Mouse (Mus musculus) myocyte (in vitro differentiated cells): ENCODE measurements around the gene Igfbp3. TPM values are rescaled to one million over a fixed set of nuclear protein-coding genes. Genes with fewer than 3 reads are reported as not detected.

Experiments
- H3K27me3 ChIP-seq: one replicate; pipeline ENCODE4 v1.6.1; 2011; ENCODE audit not compliant: control insufficient read depth, insufficient read depth, insufficient read length
- H3K36me3 ChIP-seq: one replicate; pipeline ENCODE4 v1.6.1; 2011; ENCODE audit not compliant: control insufficient read depth, insufficient read depth
- H3K4me2 ChIP-seq: one replicate; pipeline ENCODE4 v1.6.1; 2011; ENCODE audit warnings: low read depth, control low read depth
- H3K4me3 ChIP-seq: one replicate; pipeline ENCODE4 v1.5.1; 2011; ENCODE audit warnings: mild to moderate bottlenecking, control low read depth, moderate library complexity
- H3K79me2 ChIP-seq: one replicate; pipeline ENCODE4 v1.6.1; 2011; ENCODE audit not compliant: control insufficient read depth, insufficient read depth
- H3ac ChIP-seq: one replicate; pipeline ENCODE4 v1.6.1; 2011; ENCODE audit not compliant: control insufficient read depth, insufficient read length
- CEBPB ChIP-seq: IDR thresholded peaks from 2 replicates; pipeline ENCODE4 v1.6.1; 2011; ENCODE audit warnings: mild to moderate bottlenecking, moderate library complexity; ENCODE audit not compliant: poor library complexity, insufficient read depth, severe bottlenecking
- E2F4 ChIP-seq: IDR thresholded peaks from one replicate; pipeline ENCODE4 v1.6.1; 2011; ENCODE audit warnings: mild to moderate bottlenecking, control low read depth, moderate library complexity; ENCODE audit not compliant: insufficient read depth
- MAX ChIP-seq: IDR thresholded peaks from one replicate; pipeline ENCODE4 v1.6.1; 2011; ENCODE audit warnings: low read depth, mild to moderate bottlenecking, control low read depth
- MYOD1 ChIP-seq, 3 experiments: IDR thresholded peaks; one replicate each; pipeline ENCODE4 v1.6.1; 2011; ENCODE audit warnings: control low read depth in 2 of 3, low read depth in 2 of 3, mild to moderate bottlenecking in 2 of 3, moderate library complexity in 1 of 3; ENCODE audit not compliant: insufficient read length in 2 of 3, control insufficient read depth in 1 of 3
- MYOG ChIP-seq, 3 experiments: IDR thresholded peaks; one replicate each; pipeline ENCODE4 v1.6.1; 2011; ENCODE audit warnings: control low read depth in 2 of 3, low read depth in 2 of 3, mild to moderate bottlenecking in 2 of 3; ENCODE audit not compliant: insufficient read length in 2 of 3, control insufficient read depth in 1 of 3, insufficient read depth in 1 of 3
- POLR2A ChIP-seq: IDR thresholded peaks from one replicate; pipeline ENCODE4 v1.6.1; 2011; ENCODE audit warnings: low read depth, mild to moderate bottlenecking, control low read depth, moderate library complexity; ENCODE audit not compliant: insufficient read length
- POLR2AphosphoS2 ChIP-seq: IDR thresholded peaks from one replicate; pipeline ENCODE4 v1.6.1; 2011; ENCODE audit warnings: low read depth, control low read depth; ENCODE audit not compliant: insufficient read length
- REST ChIP-seq: IDR thresholded peaks from one replicate; pipeline ENCODE4 v1.6.1; 2011; ENCODE audit warnings: mild to moderate bottlenecking, control low read depth, moderate library complexity; ENCODE audit not compliant: insufficient read depth, insufficient read length
- SRF ChIP-seq: IDR thresholded peaks from one replicate; pipeline ENCODE4 v1.6.1; 2011; ENCODE audit warnings: low read depth; ENCODE audit not compliant: control insufficient read depth, insufficient read length
- TCF12 ChIP-seq: IDR thresholded peaks from one replicate; pipeline ENCODE4 v1.6.1; 2011; ENCODE audit warnings: mild to moderate bottlenecking, control low read depth; ENCODE audit not compliant: poor library complexity, insufficient read depth, severe bottlenecking
- TCF3 ChIP-seq: IDR thresholded peaks from one replicate; pipeline ENCODE4 v1.6.1; 2011; ENCODE audit warnings: low read depth, control low read depth; ENCODE audit not compliant: insufficient read length
- USF1 ChIP-seq: IDR thresholded peaks from one replicate; pipeline ENCODE4 v1.6.1; 2011; ENCODE audit warnings: low read depth, mild to moderate bottlenecking, control low read depth, moderate library complexity
- polyA plus RNA-seq: library from polyadenylated mRNA; unstranded; fragments of >200 nt; fragmentation: generic; extraction: Trizol; gene quantifications from one replicate; pipeline ENCODE4 v1.2.1, GENCODE M21; 2012; ENCODE audit warnings: missing spikeins

The Igfbp3 gene
- polyA plus RNA-seq, 1 experiment, result 2.2 TPM

DNA sequence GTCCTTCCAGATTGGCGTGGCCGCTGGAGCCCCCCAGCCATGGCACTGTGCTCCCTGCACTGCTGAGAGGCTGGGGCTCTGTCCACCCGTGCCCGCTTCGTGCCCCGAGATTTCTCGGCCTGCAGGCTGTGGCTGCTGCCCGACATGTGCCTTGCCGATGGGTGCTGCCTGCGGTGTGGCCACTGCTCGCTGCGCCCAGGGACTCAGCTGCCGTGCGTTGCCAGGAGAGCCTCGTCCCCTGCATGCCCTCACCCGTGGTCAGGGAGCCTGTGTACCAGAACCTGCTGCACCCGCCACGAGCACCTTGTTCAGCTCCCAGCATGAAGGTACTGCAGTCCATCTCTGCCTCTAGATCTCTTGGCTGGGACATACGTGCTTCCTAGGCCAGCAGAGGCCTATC is 15.7 kb downstream of the Igfbp3 start:
- no peak overlapping the region for H3ac ChIP-seq
- TF ChIP-seq MYOG (IDR thresholded peaks at IDR 0.05; ENCODE audit: control insufficient read depth in 1 of 3, insufficient read depth in 1 of 3, insufficient read length in 2 of 3, low read depth in 2 of 3) (peak in 1 of 3 experiments; percentile 33), REST (no peak), POLR2A (no peak)
- H3K79me2 ChIP-seq, result no peaks in the 10 kb centered on the region
- no peaks in the 10 kb centered on the region for H3K36me3 ChIP-seq
- H3K4me2 ChIP-seq, result no peak overlapping the region
- H3K27me3 ChIP-seq, result no peaks in the 10 kb centered on the region
- no peak overlapping the region for H3K4me3 ChIP-seq

DNA sequence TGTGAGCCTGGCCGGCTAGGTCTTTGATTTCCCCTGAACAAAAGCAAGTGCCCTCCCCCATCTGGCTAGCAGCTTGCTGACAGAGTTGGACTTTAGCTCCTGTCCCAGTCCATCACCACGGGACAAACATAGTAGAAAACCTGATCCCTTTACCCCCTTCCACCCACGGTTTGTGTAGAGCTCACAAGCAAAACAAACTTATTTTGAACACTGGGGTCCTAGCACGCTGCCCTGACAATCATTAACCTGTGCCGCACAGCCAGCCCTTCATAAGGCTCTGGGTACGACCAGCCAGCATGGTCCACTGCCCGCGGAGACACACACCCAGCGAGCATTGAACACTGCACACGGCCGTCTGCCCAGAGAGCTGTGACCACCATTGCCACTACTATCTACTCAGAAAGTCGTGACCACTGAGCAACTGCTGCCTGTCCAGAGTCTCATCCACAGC is 16.2 kb downstream of the Igfbp3 start, which contains the start of gene Igfbp1:
TSS of gene Igfbp1 (plus strand) at position 292 of the 451 bp plus-strand sequence.
- Histone ChIP-seq H3K4me2 (no peak within 1 kb of the TSS), H3K79me2 (no peaks in the 10 kb centered on the region), H3ac (no peak within 1 kb of the TSS), H3K36me3 (no peaks in the 10 kb centered on the region), H3K27me3 (no peaks in the 10 kb centered on the region), H3K4me3 (no peak within 1 kb of the TSS)
- no peak for TF ChIP-seq TCF3
- no peak for TF ChIP-seq MYOG (IDR thresholded peaks at IDR 0.05; ENCODE audit: control insufficient read depth in 1 of 3, insufficient read depth in 1 of 3, insufficient read length in 2 of 3, low read depth in 2 of 3)
- no peak for TF ChIP-seq E2F4
- no peak for TF ChIP-seq USF1
- no peak for TF ChIP-seq MYOD1 (IDR thresholded peaks at IDR 0.05; ENCODE audit: control insufficient read depth in 1 of 3, insufficient read length in 2 of 3, low read depth in 2 of 3)

DNA sequence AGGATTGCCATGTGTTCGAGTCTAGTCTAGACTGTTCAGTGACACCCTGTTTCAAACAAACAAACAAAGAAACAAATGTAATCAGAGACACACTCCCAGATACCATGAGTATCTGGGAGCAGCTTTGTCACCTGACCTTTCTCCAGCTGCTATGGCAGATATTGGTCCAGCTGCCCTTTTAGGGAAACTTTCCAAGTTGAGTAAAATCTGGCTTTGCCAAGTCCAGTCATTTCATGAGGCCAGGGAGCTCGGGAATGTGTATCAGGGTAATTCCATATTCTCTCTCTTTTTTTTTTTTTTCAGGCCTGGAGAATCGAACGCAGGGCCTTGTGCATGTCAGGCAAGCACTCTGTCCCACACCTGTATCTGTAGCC is 18.4 kb downstream of the Igfbp3 start:
- Histone ChIP-seq H3K79me2 (no peaks in the 10 kb centered on the region), H3K4me2 (no peak overlapping the region), H3ac (no peak overlapping the region), H3K36me3 (no peaks in the 10 kb centered on the region), H3K27me3 (no peaks in the 10 kb centered on the region), H3K4me3 (no peak overlapping the region)
- TF ChIP-seq MYOD1 (IDR thresholded peaks at IDR 0.05; ENCODE audit: control insufficient read depth in 1 of 3, insufficient read length in 2 of 3, low read depth in 2 of 3) (no peak), TCF3 (no peak), SRF (no peak), POLR2AphosphoS2 (no peak), CEBPB (no peak), REST (no peak), USF1 (no peak), MAX (no peak), TCF12 (no peak), POLR2A (no peak), MYOG (IDR thresholded peaks at IDR 0.05; ENCODE audit: control insufficient read depth in 1 of 3, insufficient read depth in 1 of 3, insufficient read length in 2 of 3, low read depth in 2 of 3) (no peak), E2F4 (no peak)

DNA sequence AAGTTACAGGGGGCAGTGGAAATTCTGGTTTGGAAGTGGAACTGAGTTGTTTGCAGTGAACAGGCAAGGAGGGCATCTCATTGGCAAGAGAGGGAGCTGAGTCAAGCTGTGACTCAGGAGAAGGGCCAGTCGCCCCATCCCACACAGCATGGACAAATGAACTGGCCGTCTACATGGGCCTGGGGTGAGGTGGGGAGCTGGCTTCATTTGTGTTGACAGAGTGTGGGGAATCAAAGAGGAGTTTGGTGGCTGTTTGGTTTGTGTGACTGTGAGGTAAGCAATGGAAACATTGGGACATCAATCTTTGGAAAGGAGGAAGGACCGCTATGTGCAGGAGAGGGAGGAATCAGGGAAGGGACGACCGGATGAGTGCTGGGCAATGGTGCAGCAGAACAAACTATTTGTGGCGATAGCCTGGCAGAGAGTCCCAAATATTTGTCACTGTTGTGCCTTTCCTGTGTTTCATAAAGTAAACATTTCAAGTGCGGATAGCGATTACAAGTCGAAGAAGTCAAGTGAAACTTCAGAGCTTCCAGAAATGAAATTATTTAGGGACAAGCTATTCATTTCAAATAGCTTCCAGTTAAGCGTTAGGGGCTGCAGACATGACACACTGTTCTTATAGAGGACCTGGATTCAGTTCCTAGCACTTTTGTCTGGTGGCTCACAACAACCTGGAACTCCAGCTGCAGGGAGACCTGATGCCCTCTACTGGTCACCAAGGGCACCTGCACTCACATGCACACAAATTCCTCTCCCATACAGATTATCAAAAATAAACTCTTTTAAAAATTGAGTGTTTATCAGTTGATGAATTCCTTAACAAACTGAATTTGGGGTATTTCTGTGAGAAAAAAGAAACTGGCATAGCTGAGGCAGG is 19.1 kb downstream of the Igfbp3 start:
- Histone ChIP-seq H3K4me3 (no peak overlapping the region), H3K27me3 (no peaks in the 10 kb centered on the region), H3K79me2 (no peaks in the 10 kb centered on the region), H3K4me2 (no peak overlapping the region), H3ac (no peak overlapping the region), H3K36me3 (no peaks in the 10 kb centered on the region)
- no peak for TF ChIP-seq MYOD1 (IDR thresholded peaks at IDR 0.05; ENCODE audit: control insufficient read depth in 1 of 3, insufficient read length in 2 of 3, low read depth in 2 of 3)
- TF ChIP-seq POLR2AphosphoS2, result no peak
- no peak for TF ChIP-seq CEBPB

DNA sequence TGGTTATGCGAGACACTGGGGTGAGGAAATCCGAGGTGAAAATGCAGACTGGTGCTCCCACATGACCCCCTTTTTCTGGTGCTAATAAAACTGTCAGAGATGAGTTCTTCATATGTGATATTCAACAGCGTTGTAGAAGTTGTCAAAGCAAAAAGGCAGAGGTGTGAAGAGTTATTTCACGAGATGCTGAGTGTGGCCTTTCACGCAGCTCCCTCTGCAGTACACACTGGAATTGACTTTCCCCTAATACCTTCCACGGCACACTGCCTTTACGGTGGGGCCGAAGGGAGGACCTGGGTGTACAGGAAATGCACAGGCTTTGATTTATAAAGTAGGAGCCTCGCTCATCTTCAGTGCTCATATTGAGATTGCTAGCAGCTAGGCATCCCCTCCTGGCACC is 20.6 kb downstream of the Igfbp3 start:
- no peaks in the 10 kb centered on the region for H3K79me2 ChIP-seq
- no peak overlapping the region for H3ac ChIP-seq
- no peak overlapping the region for H3K4me3 ChIP-seq
- H3K27me3 ChIP-seq, result no peaks in the 10 kb centered on the region
- H3K36me3 ChIP-seq, result no peaks in the 10 kb centered on the region
- TF ChIP-seq POLR2A (no peak), USF1 (no peak), MYOG (IDR thresholded peaks at IDR 0.05; ENCODE audit: control insufficient read depth in 1 of 3, insufficient read depth in 1 of 3, insufficient read length in 2 of 3, low read depth in 2 of 3) (no peak), MAX (no peak), POLR2AphosphoS2 (no peak), TCF3 (no peak), REST (no peak), TCF12 (no peak), SRF (no peak), E2F4 (no peak), MYOD1 (IDR thresholded peaks at IDR 0.05; ENCODE audit: control insufficient read depth in 1 of 3, insufficient read length in 2 of 3, low read depth in 2 of 3) (no peak), CEBPB (no peak)
- no peak overlapping the region for H3K4me2 ChIP-seq
